Mouse (Mus musculus): ENCODE data around the gene Mbnl1. TPM values are rescaled to one million over a fixed set of nuclear protein-coding genes. Genes with fewer than 3 reads are reported as not detected.

Mbnl1 gene
- total RNA-seq, 2 experiments from 2014 or later, result 195 to 217 TPM

GRCm38 (mm10) chr3:60645531-60645930 lies 172.9 kb downstream of the Mbnl1 start:
- DNase-seq, result no peak
- intact Hi-C loops (cut with DNase I), result loop anchor here (10.0 kb wide), 1 partner anchor 539 kb away; no protein-coding TSS in a partner anchor

- no peak for DNase-seq
- intact Hi-C loops (cut with DNase I), result loop anchor here (10.0 kb wide), 1 partner anchor 537 kb away; no protein-coding TSS in a partner anchor
Observed at GRCm38 (mm10) chr3:60648293-60648692, 175.7 kb downstream of the Mbnl1 start.

GRCm38 (mm10) chr3:60660762-60661161 lies 188.1 kb downstream of the Mbnl1 start:
- DNase-seq, result no peak
- intact Hi-C loops (cut with DNase I), result no loop called here
